Comparison of ENCODE assay signal across 8 mouse cellular contexts in genomic region chr5:33651541-33651920, GRCm38 (mm10). TPM values are rescaled to one million over a fixed set of nuclear protein-coding genes. Genes with fewer than 3 reads are reported as not detected.
DNase-seq lines count a peak whose midpoint lies in the region; ATAC-seq and TF ChIP-seq lines count a peak whose summit lies in the region.

No protein-coding gene starts in this region.

- no peaks in the 10 kb centered on the region for H3K9me3 ChIP-seq in lung, postnatal 0 days (ENCODE audit: low read length)
- no peaks in the 10 kb centered on the region for H3K9me3 ChIP-seq in embryonic facial prominence, embryonic 14.5 days (ENCODE audit: control insufficient read depth, low read length)
- H3K9me3 ChIP-seq in intestine, embryonic 16.5 days (ENCODE audit: control insufficient read depth, low read length) = no peaks in the 10 kb centered on the region
- no peaks in the 10 kb centered on the region for H3K9me3 ChIP-seq in neural tube, embryonic 14.5 days (ENCODE audit: control insufficient read depth, low read length)

- H3K36me3 ChIP-seq in lung, postnatal 0 days (ENCODE audit: insufficient read depth, low read length) = peaks cover 7% of the 10 kb centered on the region; the same call in 1 of the 2 replicates
- H3K36me3 ChIP-seq in embryonic facial prominence, embryonic 14.5 days (ENCODE audit: control insufficient read depth, insufficient read depth, low read length) = peaks cover 64% of the 10 kb centered on the region
- peaks cover 13% of the 10 kb centered on the region for H3K36me3 ChIP-seq in intestine, embryonic 16.5 days (ENCODE audit: control insufficient read depth, insufficient read depth, low read length)
- peaks cover 23% of the 10 kb centered on the region; the same call in 1 of the 2 replicates for H3K36me3 ChIP-seq in neural tube, embryonic 14.5 days (ENCODE audit: control insufficient read depth, insufficient read depth, low read length)

- peak; percentile 23; the same call in 1 of the 2 replicates for TF ChIP-seq CTCF in lung, postnatal 0 days (IDR thresholded peaks at IDR 0.05)

- peak overlapping the region; percentile 55 for H3K4me2 ChIP-seq in lung, postnatal 0 days (replicated peaks; ENCODE audit: low read depth, low read length)
- H3K4me2 ChIP-seq in embryonic facial prominence, embryonic 14.5 days (ENCODE audit: low read depth, low read length) = peak overlapping the region; percentile 71
- H3K4me2 ChIP-seq in intestine, embryonic 16.5 days (ENCODE audit: low read depth, low read length) = peak overlapping the region; percentile 66
- peak overlapping the region; percentile 46 for H3K4me2 ChIP-seq in neural tube, embryonic 14.5 days (ENCODE audit: low read depth, low read length)

- peaks cover 3% of the 10 kb centered on the region; the same call in 1 of the 2 replicates for H3K4me1 ChIP-seq in lung, postnatal 0 days (ENCODE audit: insufficient read depth, low read depth, low read length)
- peaks cover 17% of the 10 kb centered on the region for H3K4me1 ChIP-seq in embryonic facial prominence, embryonic 14.5 days (ENCODE audit: control insufficient read depth, insufficient read depth, low read length)
- H3K4me1 ChIP-seq in intestine, embryonic 16.5 days (ENCODE audit: control insufficient read depth, insufficient read depth, low read length) = peaks cover 26% of the 10 kb centered on the region
- peaks cover 18% of the 10 kb centered on the region for H3K4me1 ChIP-seq in neural tube, embryonic 14.5 days (ENCODE audit: control insufficient read depth, insufficient read depth, low read length)

- H3K4me3 ChIP-seq in lung, postnatal 0 days (ENCODE audit: low read depth, low read length) = peak overlapping the region; percentile 68
- peak overlapping the region; percentile 78 for H3K4me3 ChIP-seq in embryonic facial prominence, embryonic 14.5 days (ENCODE audit: low read depth, low read length)
- peak overlapping the region; percentile 79 for H3K4me3 ChIP-seq in intestine, embryonic 16.5 days (ENCODE audit: low read length)
- peak overlapping the region; percentile 72 for H3K4me3 ChIP-seq in neural tube, embryonic 14.5 days (ENCODE audit: low read depth, low read length)

- peak overlapping the region; percentile 69 for H3K9ac ChIP-seq in lung, postnatal 0 days (replicated peaks; ENCODE audit: low read depth)
- H3K9ac ChIP-seq in embryonic facial prominence, embryonic 14.5 days (ENCODE audit: low read depth, low read length) = peak overlapping the region; percentile 88
- H3K9ac ChIP-seq in intestine, embryonic 16.5 days (ENCODE audit: low read depth, low read length) = peak overlapping the region; percentile 80
- H3K9ac ChIP-seq in neural tube, embryonic 14.5 days (replicated peaks; ENCODE audit: low read depth, low read length) = peak overlapping the region; percentile 76

- no peaks in the 10 kb centered on the region for H3K27me3 ChIP-seq in lung, postnatal 0 days (replicated peaks; ENCODE audit: insufficient read depth, low read length)
- no peaks in the 10 kb centered on the region for H3K27me3 ChIP-seq in embryonic facial prominence, embryonic 14.5 days (replicated peaks; ENCODE audit: control insufficient read depth, insufficient read depth, low read length)
- H3K27me3 ChIP-seq in intestine, embryonic 16.5 days (replicated peaks; ENCODE audit: control insufficient read depth, insufficient read depth, low read length) = no peaks in the 10 kb centered on the region
- H3K27me3 ChIP-seq in neural tube, embryonic 14.5 days (ENCODE audit: control insufficient read depth, insufficient read depth, low read length) = no peaks in the 10 kb centered on the region

- H3K27ac ChIP-seq in lung, postnatal 0 days (ENCODE audit: low read length) = peak overlapping the region; percentile 97
- H3K27ac ChIP-seq in embryonic facial prominence, embryonic 14.5 days (replicated peaks; ENCODE audit: low read depth, low read length) = peak overlapping the region; percentile 96
- H3K27ac ChIP-seq in intestine, embryonic 16.5 days (ENCODE audit: low read length) = peak overlapping the region; percentile 95
- peak overlapping the region; percentile 94 for H3K27ac ChIP-seq in neural tube, embryonic 14.5 days (ENCODE audit: low read depth, low read length)

- 1% methylated on average over 11 of the region's 11 CpGs for WGBS in lung, postnatal 0 days
- WGBS in embryonic facial prominence, embryonic 14.5 days = 1% methylated on average over 11 of the region's 11 CpGs
- 0% methylated on average over 11 of the region's 11 CpGs for WGBS in intestine, embryonic 16.5 days
- under 1% methylated on average over 11 of the region's 11 CpGs for WGBS in neural tube, embryonic 14.5 days

- no peak for ATAC-seq in lung, postnatal 0 days
- no peak for ATAC-seq in embryonic facial prominence, embryonic 14.5 days (ENCODE audit: low read depth)
- no peak for ATAC-seq in intestine, embryonic 16.5 days
- ATAC-seq in neural tube, embryonic 14.5 days (ENCODE audit: low read depth) = peak; percentile 1; the same call in 1 of the 2 replicates
- no peak for ATAC-seq in megakaryocyte progenitor cell, adult 5-6 weeks (replicated peaks; ENCODE audit: poor library complexity)

- TF ChIP-seq EP300 in lung, postnatal 0 days (IDR thresholded peaks at IDR 0.05) = no peak

- no peak for DNase-seq in lung, postnatal 0 days (ENCODE audit: low spot score)
- DNase-seq in lung, postnatal 36 days = no peak
- DNase-seq in embryonic facial prominence, embryonic 14.5 days (ENCODE audit: low spot score) = no peak
- no peak for DNase-seq in cerebellum, adult 18-20 months
- DNase-seq in spleen, adult 12 weeks (ENCODE audit: low spot score) = no peak

RNA-seq across cellular contexts. Expression of gene Slbp, which starts 0.8 kb away (rescaled TPM):
- 81.2 and 85.6 TPM in 2 replicates for polyA plus RNA-seq in lung, postnatal 0 days (2015; fragmentation: Nextera tagmentation; extraction: Ambion mirVana)
- polyA plus RNA-seq in embryonic facial prominence, embryonic 14.5 days (2014; fragmentation: Nextera tagmentation; extraction: Ambion mirVana) = 188 and 196 TPM in 2 replicates
- polyA plus RNA-seq in intestine, embryonic 16.5 days (2015; fragmentation: Nextera tagmentation; extraction: Ambion mirVana) = 164 and 184 TPM in 2 replicates
- polyA plus RNA-seq in neural tube, embryonic 14.5 days (2014; fragmentation: Nextera tagmentation; extraction: Ambion mirVana) = 116 and 118 TPM in 2 replicates
- 206 and 223 TPM in 2 replicates for total RNA-seq in megakaryocyte progenitor cell, adult 5-6 weeks (2015)
- 253 and 266 TPM in 2 replicates for total RNA-seq in megakaryocyte progenitor cell, adult 5-6 weeks (2017)

RNA-seq across cellular contexts. Expression of gene Tacc3, which starts 6.4 kb away (rescaled TPM):
- polyA plus RNA-seq in lung, postnatal 0 days (2015; fragmentation: Nextera tagmentation; extraction: Ambion mirVana) = 12.5 and 14.5 TPM in 2 replicates
- polyA plus RNA-seq in embryonic facial prominence, embryonic 14.5 days (2014; fragmentation: Nextera tagmentation; extraction: Ambion mirVana) = 127 and 153 TPM in 2 replicates
- polyA plus RNA-seq in intestine, embryonic 16.5 days (2015; fragmentation: Nextera tagmentation; extraction: Ambion mirVana) = 130 and 144 TPM in 2 replicates
- 18.7 and 26.3 TPM in 2 replicates for polyA plus RNA-seq in neural tube, embryonic 14.5 days (2014; fragmentation: Nextera tagmentation; extraction: Ambion mirVana)
- total RNA-seq in megakaryocyte progenitor cell, adult 5-6 weeks (2015) = 180 and 190 TPM in 2 replicates
- total RNA-seq in megakaryocyte progenitor cell, adult 5-6 weeks (2017) = 184 and 199 TPM in 2 replicates

RNA-seq across cellular contexts. Expression of gene Tmem129, which starts 6.7 kb away (rescaled TPM):
- polyA plus RNA-seq in lung, postnatal 0 days (2015; fragmentation: Nextera tagmentation; extraction: Ambion mirVana) = 22.5 and 25.1 TPM in 2 replicates
- polyA plus RNA-seq in embryonic facial prominence, embryonic 14.5 days (2014; fragmentation: Nextera tagmentation; extraction: Ambion mirVana) = 47.6 and 47.7 TPM in 2 replicates
- polyA plus RNA-seq in intestine, embryonic 16.5 days (2015; fragmentation: Nextera tagmentation; extraction: Ambion mirVana) = 35.7 and 36.9 TPM in 2 replicates
- polyA plus RNA-seq in neural tube, embryonic 14.5 days (2014; fragmentation: Nextera tagmentation; extraction: Ambion mirVana) = 27.4 and 27.6 TPM in 2 replicates
- 15.9 and 17.5 TPM in 2 replicates for total RNA-seq in megakaryocyte progenitor cell, adult 5-6 weeks (2015)
- 17.8 and 23.7 TPM in 2 replicates for total RNA-seq in megakaryocyte progenitor cell, adult 5-6 weeks (2017)

RNA-seq across cellular contexts. Expression of gene Gm9903, which starts 21.8 kb away (rescaled TPM):
- 0.37 and 0.41 TPM in 2 replicates for polyA plus RNA-seq in lung, postnatal 0 days (2015; fragmentation: Nextera tagmentation; extraction: Ambion mirVana)
- polyA plus RNA-seq in embryonic facial prominence, embryonic 14.5 days (2014; fragmentation: Nextera tagmentation; extraction: Ambion mirVana) = 0.54 and 0.60 TPM in 2 replicates
- polyA plus RNA-seq in intestine, embryonic 16.5 days (2015; fragmentation: Nextera tagmentation; extraction: Ambion mirVana) = 0.15 and 0.32 TPM in 2 replicates
- 0.60 and 0.89 TPM in 2 replicates for polyA plus RNA-seq in neural tube, embryonic 14.5 days (2014; fragmentation: Nextera tagmentation; extraction: Ambion mirVana)
- 0.37 and 0.74 TPM in 2 replicates for total RNA-seq in megakaryocyte progenitor cell, adult 5-6 weeks (2015)
- total RNA-seq in megakaryocyte progenitor cell, adult 5-6 weeks (2017) = 1.1 TPM in 1 of 2 replicates, not detected in the other

RNA-seq across cellular contexts. Expression of gene Fam53a, which starts 22.1 kb away (rescaled TPM):
- polyA plus RNA-seq in lung, postnatal 0 days (2015; fragmentation: Nextera tagmentation; extraction: Ambion mirVana) = 43.9 and 46.1 TPM in 2 replicates
- 56.9 and 62.1 TPM in 2 replicates for polyA plus RNA-seq in embryonic facial prominence, embryonic 14.5 days (2014; fragmentation: Nextera tagmentation; extraction: Ambion mirVana)
- 48.0 and 49.6 TPM in 2 replicates for polyA plus RNA-seq in intestine, embryonic 16.5 days (2015; fragmentation: Nextera tagmentation; extraction: Ambion mirVana)
- 26.8 and 35.0 TPM in 2 replicates for polyA plus RNA-seq in neural tube, embryonic 14.5 days (2014; fragmentation: Nextera tagmentation; extraction: Ambion mirVana)
- 16.1 and 27.6 TPM in 2 replicates for total RNA-seq in megakaryocyte progenitor cell, adult 5-6 weeks (2015)
- total RNA-seq in megakaryocyte progenitor cell, adult 5-6 weeks (2017) = 16.6 and 25.9 TPM in 2 replicates
